Mouse (Mus musculus) cortical plate, adult 2 months (tissue): Measurements from ENCODE around the gene Dusp16. TPM values are rescaled to one million over a fixed set of nuclear protein-coding genes. Genes with fewer than 3 reads are reported as not detected.

Experiments
- H3K27ac ChIP-seq: fragments of 200-500 bp; 2 replicates; pipeline ENCODE4 v1.5.1; 2012; ENCODE audit warnings: low read length, control low read depth, inconsistent platforms; ENCODE audit not compliant: insufficient read depth
- H3K4me1 ChIP-seq: fragments of 200-500 bp; 2 replicates; pipeline ENCODE4 v1.6.1; 2011; ENCODE audit warnings: low read length; ENCODE audit not compliant: control insufficient read depth, insufficient read depth
- H3K4me3 ChIP-seq: fragments of 200-500 bp; 2 replicates; pipeline ENCODE4 v1.5.1; 2011; ENCODE audit warnings: mild to moderate bottlenecking, low read length, control low read depth; ENCODE audit not compliant: insufficient read depth
- CTCF ChIP-seq: fragments of 200-500 bp; IDR thresholded peaks from 2 replicates; pipeline ENCODE4 v1.5.1; 2011; ENCODE audit warnings: mild to moderate bottlenecking, control low read depth, low read length; ENCODE audit not compliant: insufficient read depth; ENCODE audit errors: extremely low read depth
- POLR2A ChIP-seq: fragments of 200-500 bp; IDR thresholded peaks from 2 replicates; pipeline ENCODE4 v1.6.1; 2011; ENCODE audit warnings: mild to moderate bottlenecking, low read length, control low read depth; ENCODE audit not compliant: insufficient read depth; ENCODE audit errors: extremely low read depth
- polyA plus RNA-seq: library from polyadenylated mRNA; depleted of rRNA; stranded (reverse); fragments of >200 nt; gene quantifications from 2 replicates; pipeline ENCODE4 v1.2.3, GENCODE M21; 2012

The Dusp16 gene
- polyA plus RNA-seq, 1 experiment: 9.1 TPM

DNA sequence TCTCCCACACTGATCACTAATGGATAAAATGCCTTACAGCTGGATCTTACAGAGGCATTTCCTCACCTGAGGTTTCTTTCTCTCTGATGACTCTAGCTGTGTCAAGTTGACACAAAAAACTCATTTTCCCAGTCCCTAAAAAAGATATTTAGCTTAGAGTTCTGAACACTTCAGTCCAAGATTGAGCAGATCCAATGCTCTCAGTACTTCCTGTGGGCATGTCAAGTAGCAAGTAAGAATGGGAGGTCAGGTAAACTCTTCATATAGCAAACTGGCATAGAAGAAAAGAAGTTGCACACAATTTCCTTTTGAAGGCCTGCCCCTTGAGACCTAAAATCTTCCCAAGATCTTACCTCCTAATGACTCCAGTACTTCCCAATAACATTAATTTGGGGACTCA is 22.1 kb downstream of the Dusp16 start:
- TF ChIP-seq POLR2A (no peak), CTCF (no peak)
- no peak overlapping the region for H3K27ac ChIP-seq
- no peak overlapping the region for H3K4me3 ChIP-seq
- H3K4me1 ChIP-seq: no peaks in the 10 kb centered on the region

DNA sequence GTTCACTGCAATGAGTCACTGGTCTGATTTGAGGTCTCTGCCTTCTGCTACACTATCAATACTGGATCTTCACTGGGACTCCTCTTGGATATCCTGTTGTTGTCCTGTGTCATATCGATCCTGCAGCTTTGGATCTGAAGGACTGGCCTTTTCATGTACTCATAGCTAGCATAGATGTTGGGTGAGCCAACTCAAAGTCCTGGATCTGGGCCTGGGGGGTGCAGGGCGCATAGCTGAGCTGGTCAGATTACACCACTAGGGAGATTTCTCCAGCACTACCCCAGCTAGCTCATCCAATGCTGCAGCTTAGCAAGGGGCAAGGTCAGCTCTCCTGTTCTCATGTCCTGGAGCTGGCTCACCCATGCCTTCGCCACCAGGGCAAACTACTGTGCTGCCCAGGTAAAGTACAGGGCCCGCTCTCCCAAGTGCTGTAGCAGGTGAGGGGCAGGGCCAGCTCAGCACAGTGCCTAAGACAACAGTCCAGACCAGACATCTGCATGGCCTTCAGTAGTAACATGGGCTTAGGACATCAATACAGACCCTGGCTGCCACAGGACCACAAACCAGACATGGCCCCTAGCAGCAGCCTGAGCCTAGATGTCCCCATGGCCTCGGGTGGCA is 27.9 kb downstream of the Dusp16 start:
- no peak for TF ChIP-seq CTCF
- no peak for TF ChIP-seq POLR2A
- H3K4me1 ChIP-seq: no peaks in the 10 kb centered on the region
- no peak overlapping the region for H3K4me3 ChIP-seq
- H3K27ac ChIP-seq: no peak overlapping the region

DNA sequence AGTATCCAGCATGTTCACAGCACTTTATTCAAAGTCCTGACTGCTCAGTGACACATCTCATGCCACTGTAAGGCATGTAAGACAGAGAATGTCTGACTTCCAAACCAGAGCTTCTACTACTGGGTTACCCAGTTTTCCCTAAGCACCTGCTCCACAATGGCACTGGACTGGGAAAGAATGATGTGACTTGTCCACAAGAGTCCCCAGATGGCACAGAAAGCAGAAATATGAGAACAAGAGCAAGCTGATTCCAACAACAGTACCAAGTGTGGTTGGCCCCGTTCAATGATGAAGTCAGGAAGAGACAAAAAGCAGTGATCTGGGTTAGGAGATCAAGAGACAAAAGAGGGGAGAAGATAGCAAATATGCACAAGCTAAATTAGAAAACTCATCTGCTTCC is 29.0 kb downstream of the Dusp16 start:
- no peak for TF ChIP-seq CTCF
- TF ChIP-seq POLR2A: no peak
- no peaks in the 10 kb centered on the region for H3K4me1 ChIP-seq
- H3K4me3 ChIP-seq: no peak overlapping the region
- H3K27ac ChIP-seq: peak overlapping the region; percentile 40; the same call in 1 of the 2 replicates

DNA sequence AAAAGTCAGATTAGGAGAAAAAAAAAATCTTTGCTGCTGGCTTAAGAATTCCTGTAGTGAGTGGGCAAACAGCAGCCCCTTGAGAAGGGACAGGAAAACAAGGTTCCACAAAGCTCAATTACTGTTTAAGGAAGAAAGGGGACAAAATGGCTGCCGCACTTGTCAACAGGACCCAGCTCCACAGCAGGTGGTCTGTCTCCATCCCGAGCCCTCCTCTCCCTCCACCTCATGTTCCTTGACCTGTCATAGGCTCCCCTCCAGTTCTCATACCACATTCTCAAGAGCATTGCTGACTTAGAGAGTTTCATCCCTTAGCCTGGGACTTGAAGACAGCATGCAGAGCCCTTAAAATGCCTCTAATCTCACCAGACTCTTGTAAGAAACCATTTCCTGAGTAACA is 30.6 kb downstream of the Dusp16 start:
- TF ChIP-seq POLR2A (no peak), CTCF (no peak)
- no peak overlapping the region for H3K27ac ChIP-seq
- H3K4me3 ChIP-seq: no peak overlapping the region
- no peaks in the 10 kb centered on the region for H3K4me1 ChIP-seq

DNA sequence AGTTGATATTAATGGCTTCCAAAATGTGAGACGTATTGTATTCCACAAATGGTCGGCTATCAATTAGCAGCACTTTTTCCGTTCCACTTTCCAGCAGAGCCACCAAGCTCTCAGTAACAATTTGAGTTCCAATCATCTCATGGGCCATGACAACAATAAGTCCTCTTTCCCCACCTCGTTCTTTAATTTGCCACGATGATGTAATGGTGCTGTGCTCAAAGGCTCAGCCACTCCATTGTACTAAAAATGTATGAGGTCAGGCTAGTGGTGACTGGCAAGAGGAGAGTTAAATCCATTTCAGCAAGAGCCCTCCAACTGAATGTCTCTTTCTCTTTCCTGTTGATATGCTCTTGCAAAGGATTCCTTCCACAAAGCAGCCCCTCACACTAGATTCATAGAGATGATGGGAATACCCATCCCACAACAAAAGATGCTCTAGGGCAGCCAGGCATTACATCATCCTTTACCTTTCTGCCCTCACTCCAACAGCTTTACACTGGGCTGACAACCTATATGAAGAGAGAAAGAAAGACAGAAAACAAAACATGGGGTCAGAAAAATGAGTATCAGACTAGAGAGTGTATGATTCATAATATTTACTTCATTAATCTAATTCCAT is 31.4 kb downstream of the Dusp16 start:
- Histone ChIP-seq H3K4me3 (no peak overlapping the region), H3K27ac (peak overlapping the region; percentile 33; the same call in 1 of the 2 replicates), H3K4me1 (no peaks in the 10 kb centered on the region)
- TF ChIP-seq CTCF: no peak
- no peak for TF ChIP-seq POLR2A

DNA sequence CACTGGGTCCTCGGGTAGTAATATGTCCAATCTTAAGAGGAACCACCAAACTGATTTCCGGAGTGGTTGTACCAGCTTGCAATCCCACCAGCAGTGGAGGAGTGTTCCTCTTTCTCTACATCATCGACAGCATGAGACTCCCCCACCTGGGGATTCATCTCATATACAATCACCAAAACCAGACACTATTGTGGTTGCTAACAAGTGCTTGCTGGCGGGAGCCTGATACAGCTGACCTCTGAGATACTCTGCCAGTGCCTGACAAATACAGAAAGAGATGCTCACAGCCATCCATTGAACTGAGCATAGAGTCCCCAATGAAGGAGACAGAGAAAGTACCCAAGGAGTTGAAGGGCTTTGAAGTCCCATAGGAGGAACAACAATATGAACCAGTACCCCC is 36.4 kb downstream of the Dusp16 start:
- H3K27ac ChIP-seq: no peak overlapping the region
- no peak overlapping the region for H3K4me3 ChIP-seq
- no peaks in the 10 kb centered on the region for H3K4me1 ChIP-seq
- TF ChIP-seq POLR2A: no peak
- no peak for TF ChIP-seq CTCF

DNA sequence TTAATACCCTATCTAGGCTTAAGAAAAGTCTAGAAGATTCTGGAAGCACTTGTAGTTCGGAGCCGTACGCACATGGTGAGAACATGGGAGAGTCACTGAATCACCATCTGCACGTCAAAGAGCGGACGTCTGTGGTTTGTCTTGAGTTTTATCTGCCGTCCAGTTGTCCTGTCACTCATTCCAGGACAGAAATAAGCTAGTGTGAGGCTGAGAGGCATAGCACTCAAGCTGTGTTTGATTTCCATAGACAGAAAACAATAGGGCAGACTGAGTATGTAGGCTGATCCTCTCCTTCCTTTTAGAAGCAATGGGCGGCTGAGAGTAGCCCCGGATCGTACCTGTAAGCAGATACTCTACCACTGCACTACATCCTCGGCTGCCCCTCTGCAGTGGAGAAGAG is 38.6 kb downstream of the Dusp16 start:
- no peak overlapping the region for H3K4me3 ChIP-seq
- TF ChIP-seq CTCF: no peak
- no peak for TF ChIP-seq POLR2A
- no peak overlapping the region for H3K27ac ChIP-seq
- H3K4me1 ChIP-seq: no peaks in the 10 kb centered on the region

DNA sequence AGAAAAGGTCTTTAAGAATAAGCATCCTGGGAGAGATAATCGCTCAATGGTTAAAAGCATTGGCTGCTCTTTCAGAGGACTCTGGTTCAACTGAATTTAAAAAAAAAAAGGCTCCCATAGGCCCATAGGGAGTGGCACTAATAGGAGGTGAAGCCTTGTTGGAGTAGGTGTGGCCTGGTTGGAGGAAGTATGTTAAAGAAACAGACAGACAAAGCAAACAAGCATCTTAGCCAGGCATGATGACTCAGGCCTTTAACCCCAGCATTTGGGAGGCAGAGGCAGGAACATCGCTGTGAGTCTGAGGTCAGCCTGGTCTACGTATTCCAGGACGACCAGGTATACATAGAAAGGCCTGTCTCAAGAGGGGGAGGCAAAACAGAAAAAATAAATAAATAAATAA is 39.0 kb downstream of the Dusp16 start:
- TF ChIP-seq CTCF (no peak), POLR2A (no peak)
- Histone ChIP-seq H3K27ac (no peak overlapping the region), H3K4me1 (no peaks in the 10 kb centered on the region), H3K4me3 (no peak overlapping the region)

DNA sequence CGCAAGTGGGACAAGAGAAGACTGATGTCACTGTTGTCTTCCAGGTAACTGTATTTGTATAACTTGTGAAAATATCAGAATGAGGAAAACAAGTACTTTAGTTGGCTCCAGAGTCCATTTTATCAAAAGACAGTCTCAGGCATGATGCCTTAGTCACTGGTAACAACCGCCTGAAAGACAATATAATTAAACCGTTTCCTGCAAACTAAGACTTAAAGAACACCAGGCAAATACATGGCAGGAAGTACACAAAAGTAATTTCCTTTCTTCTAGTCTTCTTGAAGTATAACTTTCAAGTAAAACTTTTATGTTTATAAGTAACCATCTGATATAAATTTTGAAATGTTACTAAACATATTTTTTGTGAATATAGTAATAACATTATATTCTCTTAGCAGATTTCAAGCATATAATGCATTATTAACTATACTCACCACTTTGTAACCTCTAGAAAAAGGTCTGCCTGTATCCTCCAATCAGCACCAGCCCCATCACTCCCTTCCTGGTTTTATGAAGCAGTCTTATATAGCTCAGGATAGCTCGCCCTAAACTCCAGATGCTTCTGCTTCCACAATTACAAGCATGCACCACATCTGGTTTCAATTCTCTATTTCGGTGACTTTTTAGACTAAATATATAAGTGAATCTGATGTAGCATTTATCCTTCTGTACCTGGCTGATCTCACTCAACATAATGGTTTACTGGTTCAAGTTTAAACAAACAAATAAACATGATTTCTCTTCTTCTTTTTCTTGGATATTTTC is 40.4 kb downstream of the Dusp16 start:
- Histone ChIP-seq H3K4me1 (no peaks in the 10 kb centered on the region), H3K4me3 (no peak overlapping the region), H3K27ac (no peak overlapping the region)
- no peak for TF ChIP-seq POLR2A
- TF ChIP-seq CTCF: no peak

DNA sequence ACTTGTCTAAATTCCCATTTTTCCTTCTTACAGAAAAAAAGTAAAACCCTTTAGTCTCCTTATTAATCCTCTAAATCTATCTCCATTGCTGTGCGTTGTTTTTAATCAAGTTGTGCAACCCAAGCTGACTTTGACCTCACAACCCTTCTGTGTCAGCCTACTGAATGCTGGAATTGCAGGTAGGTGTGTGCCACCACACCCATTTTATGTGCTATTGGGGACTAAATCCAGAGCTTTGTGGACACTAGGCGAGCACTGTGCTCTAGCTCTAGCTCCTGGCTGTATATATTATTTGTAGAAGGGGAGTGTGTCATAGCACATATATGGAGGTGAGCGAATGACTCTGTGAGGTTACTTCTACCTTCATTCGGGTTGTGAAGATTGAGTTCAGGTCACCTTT is 41.3 kb downstream of the Dusp16 start:
- TF ChIP-seq CTCF (no peak), POLR2A (no peak)
- no peaks in the 10 kb centered on the region for H3K4me1 ChIP-seq
- H3K27ac ChIP-seq: no peak overlapping the region
- no peak overlapping the region for H3K4me3 ChIP-seq
